Mouse (Mus musculus) CD4-positive helper T cell, adult 2 months (primary cell): ENCODE measurements around the gene Cgnl1.

Experiments used
- DNase-seq: peaks from one replicate; pipeline ENCODE4 v3.0.0-alpha.2; 2012; ENCODE audit warnings: low read depth, missing footprints, low spot score

Gene Cgnl1

GRCm38 (mm10) chr9:71766902-71767301 is 4.5 kb downstream of the Cgnl1 start:
- no peak for DNase-seq

GRCm38 (mm10) chr9:71766306-71766705 is 5.1 kb downstream of the Cgnl1 start:
- DNase-seq, result no peak

GRCm38 (mm10) chr9:71764551-71764950 is 6.9 kb downstream of the Cgnl1 start:
- DNase-seq, result no peak

GRCm38 (mm10) chr9:71763273-71763672 is 8.1 kb downstream of the Cgnl1 start:
- DNase-seq, result no peak

- DNase-seq, result no peak
Observed at GRCm38 (mm10) chr9:71761663-71762062, 9.7 kb downstream of the Cgnl1 start.

DNA sequence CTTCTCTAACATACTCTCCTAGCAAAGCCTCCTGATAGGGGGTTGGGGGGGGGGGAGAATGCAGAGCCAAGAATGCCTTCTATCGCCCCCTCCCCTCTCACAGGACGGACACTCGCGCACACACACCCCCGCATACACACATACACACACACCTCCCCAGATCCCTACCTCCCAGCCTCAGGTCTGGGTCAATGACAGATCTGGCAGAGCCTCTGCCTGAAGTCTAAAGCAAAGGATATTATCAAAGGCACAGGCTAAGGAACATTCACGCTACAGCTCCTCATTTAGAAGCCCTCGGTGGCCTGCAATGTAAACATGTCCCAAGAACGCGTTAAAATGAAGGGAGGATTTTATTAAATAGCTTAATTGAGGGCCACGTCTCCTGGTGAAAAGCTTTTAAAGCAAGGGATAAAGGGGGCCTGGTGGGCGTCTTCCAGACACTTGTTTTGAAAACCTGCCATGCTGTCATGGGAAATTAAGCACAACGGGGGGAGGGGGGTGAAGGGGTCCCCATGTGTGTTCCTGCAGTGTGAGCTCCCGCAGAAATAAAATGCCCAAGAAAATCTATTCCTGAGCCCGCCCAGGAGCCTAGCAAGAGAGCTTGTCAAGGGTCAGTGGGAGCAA is 10.8 kb downstream of the Cgnl1 start:
- DNase-seq, result no peak

DNA sequence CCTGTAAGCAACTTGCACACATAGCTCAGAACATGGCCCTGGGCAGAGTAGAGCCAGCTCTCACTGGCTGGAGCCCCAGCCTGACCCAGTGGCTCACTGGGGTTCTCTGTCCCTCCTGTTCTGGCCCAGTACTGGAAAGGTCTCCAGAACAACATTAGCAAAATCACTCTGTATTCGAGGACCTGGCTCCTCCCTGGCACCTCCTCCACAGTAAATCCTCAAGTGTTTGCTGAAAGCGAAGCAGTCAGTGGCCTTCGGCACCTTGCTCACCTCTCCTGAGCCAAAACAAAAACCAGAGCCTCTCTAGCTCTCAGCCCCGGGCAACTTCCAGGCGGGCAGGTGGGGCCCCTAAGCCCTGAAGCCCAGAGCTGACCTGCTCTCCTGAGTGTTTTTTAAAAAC is 11.5 kb downstream of the Cgnl1 start:
- no peak for DNase-seq

- no peak for DNase-seq
Observed at GRCm38 (mm10) chr9:71757386-71757785, 14.0 kb downstream of the Cgnl1 start.

DNA sequence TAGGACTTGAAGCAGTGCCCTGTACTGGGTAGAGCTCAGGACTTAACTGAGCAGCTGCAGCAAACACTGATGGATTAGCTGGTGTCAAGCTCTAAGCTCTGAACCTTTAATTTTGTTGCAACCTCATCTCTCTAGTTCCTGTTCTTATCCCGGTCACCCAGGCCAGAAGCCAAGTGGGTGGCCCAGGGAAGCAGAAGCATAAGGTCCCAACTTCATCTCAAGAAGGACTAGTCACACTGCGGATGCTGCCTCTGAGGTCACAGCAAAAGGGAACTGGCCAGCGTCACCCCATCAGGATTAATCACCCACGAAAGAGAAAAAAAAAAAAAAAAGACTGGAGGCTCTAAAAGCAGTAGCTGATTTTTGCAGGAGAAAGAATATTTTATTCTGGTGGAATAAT is 14.5 kb downstream of the Cgnl1 start:
- DNase-seq, result no peak

DNA sequence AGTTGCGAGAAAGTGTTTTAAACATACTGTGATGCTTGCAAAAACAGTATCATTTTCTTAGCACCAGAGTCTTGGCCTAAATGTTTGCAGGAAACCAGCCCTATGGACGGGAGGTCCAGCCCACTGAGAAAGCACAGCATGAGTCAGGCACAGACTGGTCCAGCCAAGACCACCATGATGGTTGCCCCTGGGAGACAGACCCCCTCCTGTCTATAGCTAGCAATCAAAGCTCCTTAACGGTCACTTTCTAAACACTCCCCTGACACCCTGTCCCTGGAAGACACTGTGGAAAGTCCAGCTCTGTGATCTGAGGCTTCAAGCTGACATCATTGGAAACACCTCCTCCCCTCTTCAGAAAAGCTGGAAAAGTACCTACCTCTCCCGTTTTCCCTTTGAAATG is 17.4 kb downstream of the Cgnl1 start:
- DNase-seq, result no peak

GRCm38 (mm10) chr9:71753529-71753928 is 17.9 kb downstream of the Cgnl1 start:
- DNase-seq, result no peak

GRCm38 (mm10) chr9:71753117-71753516 is 18.3 kb downstream of the Cgnl1 start:
- no peak for DNase-seq

DNA sequence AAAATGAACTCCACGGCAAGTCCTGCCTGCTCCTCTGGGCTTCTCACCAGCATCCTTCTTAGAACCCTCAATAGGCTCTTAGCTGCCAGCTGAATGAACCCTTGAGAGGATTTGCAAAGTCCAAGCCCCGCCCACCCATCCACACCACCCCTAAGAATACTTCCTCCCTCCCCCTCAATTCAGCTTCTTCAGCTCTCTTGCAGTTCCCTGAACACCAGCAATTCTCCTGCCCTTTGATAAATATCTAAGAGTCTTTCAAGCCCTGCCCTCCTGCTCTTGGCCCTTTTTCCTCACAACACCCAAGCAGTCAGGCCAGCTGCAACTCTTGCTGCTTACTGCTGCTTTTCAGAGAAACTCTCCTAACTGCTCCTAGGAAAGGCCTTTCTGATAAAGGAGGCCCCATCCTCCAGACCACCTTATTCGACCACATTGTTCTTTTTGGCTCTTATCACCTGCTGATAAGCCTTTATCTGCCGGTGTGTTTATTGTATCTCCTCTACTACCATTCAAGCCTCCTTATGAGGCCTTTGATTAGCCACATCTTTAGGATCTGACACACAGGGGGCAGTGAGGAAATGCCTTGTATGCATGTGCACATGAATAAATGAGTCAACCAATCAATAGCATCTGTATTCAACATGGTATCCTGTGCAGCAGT is 21.3 kb downstream of the Cgnl1 start:
- DNase-seq, result no peak

DNA sequence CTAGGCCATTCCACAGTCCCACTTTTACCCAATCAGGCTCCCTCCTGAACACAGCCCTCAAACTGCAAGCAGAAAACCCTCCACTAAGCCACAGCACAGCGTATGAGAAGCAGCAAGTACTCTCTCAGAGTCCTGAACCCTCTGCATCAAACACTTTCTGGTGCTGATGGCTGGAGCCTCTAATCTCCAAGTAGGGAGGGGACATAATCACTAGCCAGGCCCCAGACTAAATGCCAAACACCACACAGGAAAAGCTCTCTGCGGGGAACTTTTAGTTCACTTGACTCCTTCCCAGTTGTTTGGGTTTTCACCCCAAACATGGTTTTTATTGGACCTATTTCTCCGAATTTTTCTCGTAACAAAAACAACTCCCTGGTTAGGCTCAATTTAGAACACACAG is 25.0 kb downstream of the Cgnl1 start:
- no peak for DNase-seq

DNA sequence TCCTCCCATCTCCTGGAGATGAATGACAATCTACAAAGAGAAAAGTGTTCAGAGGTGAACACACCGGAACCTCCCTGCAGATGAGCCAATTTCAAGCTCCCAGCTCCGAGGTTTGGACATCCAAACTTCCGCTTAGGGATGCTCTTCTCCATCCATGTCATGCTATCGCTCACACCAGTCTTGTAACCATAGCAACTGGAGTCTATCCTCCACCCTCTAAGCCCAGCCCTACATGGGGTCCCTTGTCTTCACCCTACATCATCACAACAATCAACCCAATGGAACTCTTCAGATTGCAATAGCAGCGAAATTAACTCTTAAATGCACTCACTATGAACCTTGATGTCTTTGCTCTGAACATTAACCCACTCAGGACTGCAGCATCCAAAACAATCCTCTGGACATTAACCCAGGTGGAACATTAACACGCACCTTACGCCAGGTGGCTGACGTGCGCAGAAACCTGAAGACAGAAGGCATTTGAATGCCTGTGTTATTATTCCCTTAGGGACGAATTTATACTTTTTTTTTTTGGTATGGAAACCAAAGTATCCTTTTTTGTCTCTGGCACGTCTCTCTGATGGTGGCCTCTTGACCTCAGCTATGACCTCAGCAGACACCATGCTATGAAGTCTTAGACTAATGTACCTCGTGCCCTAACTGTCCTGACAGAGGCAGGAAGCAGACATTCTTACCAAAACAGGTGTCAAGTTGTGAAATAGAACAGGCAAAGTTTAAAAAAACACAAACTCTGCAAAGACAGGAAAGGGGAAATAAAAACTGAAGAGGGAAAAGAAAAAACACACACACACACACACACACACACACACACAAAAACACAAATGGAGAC is 33.1 kb downstream of the Cgnl1 start:
- no peak for DNase-seq

GRCm38 (mm10) chr9:71737257-71738023 is 34.0 kb downstream of the Cgnl1 start:
- DNase-seq, result no peak

GRCm38 (mm10) chr9:71735886-71736285 is 35.5 kb downstream of the Cgnl1 start:
- no peak for DNase-seq

- no peak for DNase-seq
Observed at GRCm38 (mm10) chr9:71733559-71733958, 37.8 kb downstream of the Cgnl1 start.

DNA sequence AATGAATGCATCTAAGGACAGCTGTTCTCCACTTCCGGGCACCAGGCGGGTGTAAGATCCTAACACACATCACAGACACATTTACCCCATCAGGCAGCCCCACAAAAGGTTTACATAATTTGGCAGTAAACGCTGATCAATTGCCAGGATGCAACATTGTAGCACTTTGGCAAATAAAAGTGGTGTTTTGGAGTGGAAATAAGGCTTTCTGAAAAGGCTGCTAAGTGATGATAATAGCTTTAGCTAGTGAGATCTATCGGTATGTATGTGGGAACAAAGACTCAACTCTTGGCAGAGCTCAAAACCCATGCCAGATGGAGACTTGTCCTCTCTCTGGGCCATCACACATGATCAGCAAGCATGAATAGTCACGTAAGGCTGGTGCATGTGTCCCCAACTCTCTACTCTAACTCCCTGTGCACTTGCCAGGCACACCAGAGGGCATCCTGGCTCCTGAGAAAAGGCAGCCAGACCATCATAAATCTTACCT is 42.5 kb downstream of the Cgnl1 start:
- DNase-seq, result no peak

DNA sequence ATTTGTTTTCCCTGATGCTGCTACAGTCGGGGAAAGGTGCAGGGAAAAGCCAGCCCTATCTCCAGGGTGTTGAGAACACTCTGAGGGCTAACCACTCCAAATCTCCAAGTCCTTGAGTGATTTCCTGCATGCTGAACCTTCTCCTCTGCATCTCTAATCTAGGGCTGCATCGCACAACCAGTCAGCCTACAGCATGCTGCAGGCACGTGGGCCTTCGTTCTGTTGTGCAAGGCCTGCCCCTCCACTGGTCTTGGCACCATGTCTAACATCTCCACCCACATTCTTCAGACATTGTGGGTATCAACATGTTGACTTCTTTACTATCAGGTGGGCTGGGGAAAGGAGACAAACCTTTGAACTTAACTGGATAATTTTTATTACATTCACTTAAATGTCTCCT is 44.2 kb downstream of the Cgnl1 start:
- no peak for DNase-seq

- DNase-seq, result no peak
Observed at GRCm38 (mm10) chr9:71726121-71726520, 45.3 kb downstream of the Cgnl1 start.

DNA sequence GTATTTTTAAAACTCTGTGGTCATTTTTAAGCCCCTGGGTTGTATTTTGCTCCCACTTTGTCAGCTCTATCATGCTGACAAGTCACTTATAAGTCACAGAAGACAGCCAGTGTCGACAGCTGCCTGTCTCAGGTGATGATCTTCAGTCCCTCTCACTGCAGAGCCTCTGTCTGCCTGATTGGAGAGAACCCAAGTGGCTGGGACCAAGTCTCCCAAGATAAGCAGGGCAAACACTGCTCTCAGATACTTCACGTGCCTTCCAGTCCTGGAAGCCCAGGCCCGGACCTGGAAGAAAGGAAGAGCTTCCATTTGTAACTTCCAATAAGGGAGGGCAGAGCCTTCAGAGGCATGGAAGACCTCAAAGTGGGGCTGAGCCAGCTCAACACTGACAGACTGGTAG is 49.0 kb downstream of the Cgnl1 start:
- DNase-seq, result no peak
